Mouse (Mus musculus): Measurements from ENCODE around the gene Gm20481. TPM values are rescaled to one million over a fixed set of nuclear protein-coding genes. Genes with fewer than 3 reads are reported as not detected.

The Gm20481 gene
- polyA plus RNA-seq, 1 experiment, result not detected

- Histone ChIP-seq H3K27me3 (ENCODE audit: control insufficient read depth, insufficient read depth, low read length) (no peaks in the 10 kb centered on the region), H3K36me3 (ENCODE audit: control insufficient read depth, insufficient read depth, low read length) (peaks cover 31% of the 10 kb centered on the region), H3K4me3 (ENCODE audit: extremely low read depth, insufficient read depth, insufficient read length) (no peak overlapping the region), H3K4me1 (ENCODE audit: control insufficient read depth, insufficient read depth, insufficient read length) (peaks cover 13% of the 10 kb centered on the region), H3K27ac (ENCODE audit: insufficient read depth, low read length) (no peak overlapping the region)
- DNase-seq (ENCODE audit: low read depth in 1 of 2, low spot score in 2 of 2), result no peak
- 80% methylated on average over 3 of the region's 3 CpGs for WGBS
- no peak for TF ChIP-seq CTCF (IDR thresholded peaks at IDR 0.05; ENCODE audit: extremely low read depth, insufficient read depth, insufficient read length, insufficient replicate concordance)
- TF ChIP-seq POLR2A (IDR thresholded peaks at IDR 0.05; ENCODE audit: low read depth, low read length), result no peak
These were observed 48.5 kb downstream of the Gm20481 start for GRCm38 (mm10) chr17:35018171-35018570.

GRCm38 (mm10) chr17:35019894-35020293 is 50.2 kb downstream of the Gm20481 start:
- no peak for TF ChIP-seq CTCF (IDR thresholded peaks at IDR 0.05; ENCODE audit: extremely low read depth, insufficient read depth, insufficient read length, insufficient replicate concordance)
- no peak for TF ChIP-seq POLR2A (IDR thresholded peaks at IDR 0.05; ENCODE audit: low read depth, low read length)
- no peaks in the 10 kb centered on the region for H3K27me3 ChIP-seq (ENCODE audit: control insufficient read depth, insufficient read depth, low read length)
- no peak for DNase-seq (ENCODE audit: low read depth in 1 of 2, low spot score in 2 of 2)
- no peak overlapping the region for H3K27ac ChIP-seq (ENCODE audit: insufficient read depth, low read length)
- H3K36me3 ChIP-seq (ENCODE audit: control insufficient read depth, insufficient read depth, low read length), result peaks cover 15% of the 10 kb centered on the region
- peaks cover 22% of the 10 kb centered on the region for H3K4me1 ChIP-seq (ENCODE audit: control insufficient read depth, insufficient read depth, insufficient read length)
- no peak overlapping the region for H3K4me3 ChIP-seq (ENCODE audit: extremely low read depth, insufficient read depth, insufficient read length)
- WGBS, result 96% methylated on average over 11 of the region's 11 CpGs

- TF ChIP-seq POLR2A (IDR thresholded peaks at IDR 0.05; ENCODE audit: low read depth, low read length) (no peak), CTCF (IDR thresholded peaks at IDR 0.05; ENCODE audit: extremely low read depth, insufficient read depth, insufficient read length, insufficient replicate concordance) (no peak)
- Histone ChIP-seq H3K27me3 (ENCODE audit: control insufficient read depth, insufficient read depth, low read length) (no peaks in the 10 kb centered on the region), H3K4me3 (ENCODE audit: extremely low read depth, insufficient read depth, insufficient read length) (no peak overlapping the region), H3K36me3 (ENCODE audit: control insufficient read depth, insufficient read depth, low read length) (peaks cover 8% of the 10 kb centered on the region), H3K27ac (ENCODE audit: insufficient read depth, low read length) (no peak overlapping the region), H3K4me1 (ENCODE audit: control insufficient read depth, insufficient read depth, insufficient read length) (peaks cover 23% of the 10 kb centered on the region)
- 93% methylated on average over 8 of the region's 8 CpGs for WGBS
- DNase-seq (ENCODE audit: low read depth in 1 of 2, low spot score in 2 of 2), result no peak
These were observed 50.8 kb downstream of the Gm20481 start for GRCm38 (mm10) chr17:35020551-35020950.

- TF ChIP-seq POLR2A (IDR thresholded peaks at IDR 0.05; ENCODE audit: low read depth, low read length) (no peak), CTCF (IDR thresholded peaks at IDR 0.05; ENCODE audit: extremely low read depth, insufficient read depth, insufficient read length, insufficient replicate concordance) (peak; percentile 98)
- DNase-seq (ENCODE audit: low read depth in 1 of 2, low spot score in 2 of 2), result peak; percentile 48 to 81
- 30% methylated on average over 17 of the region's 17 CpGs for WGBS
- Histone ChIP-seq H3K27me3 (ENCODE audit: control insufficient read depth, insufficient read depth, low read length) (no peaks in the 10 kb centered on the region), H3K4me1 (ENCODE audit: control insufficient read depth, insufficient read depth, insufficient read length) (peaks cover 20% of the 10 kb centered on the region), H3K4me3 (ENCODE audit: extremely low read depth, insufficient read depth, insufficient read length) (no peak overlapping the region), H3K27ac (ENCODE audit: insufficient read depth, low read length) (peak overlapping the region; percentile 22; the same call in 1 of the 2 replicates), H3K36me3 (ENCODE audit: control insufficient read depth, insufficient read depth, low read length) (peaks cover 1% of the 10 kb centered on the region)
These were observed 51.6 kb downstream of the Gm20481 start for GRCm38 (mm10) chr17:35021163-35021808.

Other genes with a start within 250 kb of the Gm20481 start
- 63.4 and 68.8 TPM in 2 replicates for gene C4b, start 226.0 kb upstream of the Gm20481 start, polyA plus RNA-seq (2012; rRNA removed)
- 3.7 and 5.4 TPM in 2 replicates for gene Cyp21a1, start 165.4 kb upstream of the Gm20481 start, polyA plus RNA-seq (2012; rRNA removed)
- gene Stk19, start 133.0 kb upstream of the Gm20481 start, polyA plus RNA-seq (2012; rRNA removed), result 31.6 and 37.7 TPM in 2 replicates
- gene Dxo, start 132.9 kb upstream of the Gm20481 start, polyA plus RNA-seq (2012; rRNA removed), result 54.2 and 68.3 TPM in 2 replicates
- 81.7 and 110 TPM in 2 replicates for gene Skiv2l, start 119.7 kb upstream of the Gm20481 start, polyA plus RNA-seq (2012; rRNA removed)
- 14.1 and 15.0 TPM in 2 replicates for gene Nelfe, start 119.5 kb upstream of the Gm20481 start, polyA plus RNA-seq (2012; rRNA removed)
- gene Cfb, start 107.4 kb upstream of the Gm20481 start, polyA plus RNA-seq (2012; rRNA removed), result 22.8 and 25.3 TPM in 2 replicates
- gene Zbtb12, start 90.4 kb upstream of the Gm20481 start, polyA plus RNA-seq (2012; rRNA removed), result 12.0 and 13.1 TPM in 2 replicates
- gene Gm20547, start 87.9 kb upstream of the Gm20481 start, polyA plus RNA-seq (2012; rRNA removed), result 0.04 TPM in 1 of 2 replicates, not detected in the other
- 15.9 and 16.0 TPM in 2 replicates for gene C2, start 71.6 kb upstream of the Gm20481 start, polyA plus RNA-seq (2012; rRNA removed)
- gene Ehmt2, start 71.4 kb upstream of the Gm20481 start, polyA plus RNA-seq (2012; rRNA removed), result 200 and 246 TPM in 2 replicates
- gene Slc44a4, start 55.4 kb upstream of the Gm20481 start, polyA plus RNA-seq (2012; rRNA removed), result 0.05 and 0.08 TPM in 2 replicates
- 45.8 and 47.5 TPM in 2 replicates for gene Neu1, start 38.7 kb upstream of the Gm20481 start, polyA plus RNA-seq (2012; rRNA removed)
- 7.6 and 12.5 TPM in 2 replicates for gene Hspa1b, start 10.7 kb upstream of the Gm20481 start, polyA plus RNA-seq (2012; rRNA removed)
- 4.2 and 6.7 TPM in 2 replicates for gene Hspa1a, start 2.2 kb downstream of the Gm20481 start, polyA plus RNA-seq (2012; rRNA removed)
- 0.05 and 0.06 TPM in 2 replicates for gene Hspa1l, start 2.8 kb downstream of the Gm20481 start, polyA plus RNA-seq (2012; rRNA removed)
- gene Lsm2, start 11.9 kb downstream of the Gm20481 start, polyA plus RNA-seq (2012; rRNA removed), result 60.7 and 65.2 TPM in 2 replicates
- 489 and 697 TPM in 2 replicates for gene Vars, start 31.1 kb downstream of the Gm20481 start, polyA plus RNA-seq (2012; rRNA removed)
- gene Vwa7, start 46.7 kb downstream of the Gm20481 start, polyA plus RNA-seq (2012; rRNA removed), result 0.72 and 0.90 TPM in 2 replicates
- 7.3 and 14.7 TPM in 2 replicates for gene Sapcd1, start 58.1 kb downstream of the Gm20481 start, polyA plus RNA-seq (2012; rRNA removed)
- gene Msh5, start 76.8 kb downstream of the Gm20481 start, polyA plus RNA-seq (2012; rRNA removed), result 8.6 and 9.5 TPM in 2 replicates
- 123 and 134 TPM in 2 replicates for gene Clic1, start 80.1 kb downstream of the Gm20481 start, polyA plus RNA-seq (2012; rRNA removed)
- gene Ddah2, start 89.1 kb downstream of the Gm20481 start, polyA plus RNA-seq (2012; rRNA removed), result 18.4 and 18.9 TPM in 2 replicates
- 0.47 and 0.59 TPM in 2 replicates for gene Ly6g6c, start 95.5 kb downstream of the Gm20481 start, polyA plus RNA-seq (2012; rRNA removed)
- gene Mpig6b, start 96.3 kb downstream of the Gm20481 start, polyA plus RNA-seq (2012; rRNA removed), result 4.8 and 5.6 TPM in 2 replicates
- 0.31 and 0.39 TPM in 2 replicates for gene Ly6g6e, start 107.0 kb downstream of the Gm20481 start, polyA plus RNA-seq (2012; rRNA removed)
- 1.3 and 1.8 TPM in 2 replicates for gene Ly6g6d, start 108.2 kb downstream of the Gm20481 start, polyA plus RNA-seq (2012; rRNA removed)
- 7.8 and 9.7 TPM in 2 replicates for gene Ly6g6f, start 115.7 kb downstream of the Gm20481 start, polyA plus RNA-seq (2012; rRNA removed)
- gene Abhd16a, start 119.4 kb downstream of the Gm20481 start, polyA plus RNA-seq (2012; rRNA removed), result 119 and 154 TPM in 2 replicates
- not detected in 2 replicates for gene Ly6g5c, start 138.4 kb downstream of the Gm20481 start, polyA plus RNA-seq (2012; rRNA removed)
- gene Ly6g5b, start 145.5 kb downstream of the Gm20481 start, polyA plus RNA-seq (2012; rRNA removed), result 2.4 and 2.9 TPM in 2 replicates
- gene Gpank1, start 151.5 kb downstream of the Gm20481 start, polyA plus RNA-seq (2012; rRNA removed), result 20.9 and 29.9 TPM in 2 replicates
- gene Csnk2b, start 152.1 kb downstream of the Gm20481 start, polyA plus RNA-seq (2012; rRNA removed), result 176 and 238 TPM in 2 replicates
- gene D17H6S53E, start 156.5 kb downstream of the Gm20481 start, polyA plus RNA-seq (2012; rRNA removed), result 6.8 and 10.0 TPM in 2 replicates
- 0.12 and 0.18 TPM in 2 replicates for gene Apom, start 162.1 kb downstream of the Gm20481 start, polyA plus RNA-seq (2012; rRNA removed)
- 166 and 202 TPM in 2 replicates for gene Bag6, start 165.3 kb downstream of the Gm20481 start, polyA plus RNA-seq (2012; rRNA removed)
- gene Prrc2a, start 195.0 kb downstream of the Gm20481 start, polyA plus RNA-seq (2012; rRNA removed), result 362 and 462 TPM in 2 replicates
- gene Aif1, start 206.2 kb downstream of the Gm20481 start, polyA plus RNA-seq (2012; rRNA removed), result 8.3 and 10.2 TPM in 2 replicates
- 109 and 112 TPM in 2 replicates for gene Lst1, start 218.5 kb downstream of the Gm20481 start, polyA plus RNA-seq (2012; rRNA removed)
- 531 and 756 TPM in 2 replicates for gene Ltb, start 224.5 kb downstream of the Gm20481 start, polyA plus RNA-seq (2012; rRNA removed)
- gene Tnf, start 232.1 kb downstream of the Gm20481 start, polyA plus RNA-seq (2012; rRNA removed), result 7.5 and 13.2 TPM in 2 replicates
- 24.8 and 26.8 TPM in 2 replicates for gene Lta, start 235.4 kb downstream of the Gm20481 start, polyA plus RNA-seq (2012; rRNA removed)